ENCODE assay signal across 8 mouse cellular contexts in the genomic region with DNA sequence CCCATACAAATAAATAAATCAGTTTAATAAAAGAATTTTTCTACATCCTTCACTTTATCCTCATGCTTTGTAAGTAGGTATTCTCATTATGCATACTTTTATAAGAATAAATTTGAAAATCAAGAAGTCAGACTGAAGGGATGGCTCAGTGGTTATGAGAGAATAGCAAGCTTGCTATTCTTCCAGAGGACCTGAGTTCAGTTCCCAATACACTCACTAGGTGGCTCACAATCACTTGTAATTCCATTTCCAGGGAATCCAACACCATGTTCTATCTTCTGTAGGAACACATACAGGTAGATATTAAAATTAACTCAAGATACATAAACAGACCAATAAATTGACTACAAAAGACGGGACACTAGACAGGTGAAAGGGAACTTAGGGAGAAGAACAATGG. TPM values are rescaled to one million over a fixed set of nuclear protein-coding genes. Genes with fewer than 3 reads are reported as not detected.
DNase-seq lines count a peak whose midpoint lies in the region; ATAC-seq and TF ChIP-seq lines count a peak whose summit lies in the region.

No protein-coding gene starts in this region.

- peaks cover 17% of the 10 kb centered on the region; the same call in 1 of the 2 replicates for H3K36me3 ChIP-seq in heart, postnatal 0 days (replicated peaks; ENCODE audit: control insufficient read depth, insufficient read depth, low read length)
- peaks cover 2% of the 10 kb centered on the region; the same call in 1 of the 2 replicates for H3K36me3 ChIP-seq in heart, embryonic 11.5 days (ENCODE audit: control insufficient read depth, insufficient read depth, low read length)
- H3K36me3 ChIP-seq in ES-E14 (ENCODE audit: control insufficient read depth, insufficient read depth, low read length, poor library complexity, severe bottlenecking), result no peaks in the 10 kb centered on the region

- H3K4me2 ChIP-seq in heart, postnatal 0 days (ENCODE audit: low read depth, low read length), result no peak overlapping the region
- H3K4me2 ChIP-seq in heart, embryonic 11.5 days, result no peak overlapping the region

- peak; percentile 64 for TF ChIP-seq CTCF in heart, postnatal 0 days (IDR thresholded peaks at IDR 0.05; ENCODE audit: low read depth)
- peak; percentile 12; the same call in 1 of the 2 replicates for TF ChIP-seq CTCF in lung, adult 2 months (IDR thresholded peaks at IDR 0.05; ENCODE audit: insufficient read depth, low read length)

- TF ChIP-seq EP300 in heart, postnatal 0 days (IDR thresholded peaks at IDR 0.05; ENCODE audit: low read depth), result no peak

- WGBS in heart, postnatal 0 days, result 63% methylated on average over 1 of the region's 1 CpGs
- 90% methylated on average over 1 of the region's 1 CpGs for WGBS in heart, embryonic 11.5 days (ENCODE audit: insufficient replicate concordance)
- 75% methylated on average over 1 of the region's 1 CpGs for WGBS in lung, adult 2 months

- DNase-seq in heart, postnatal 0 days (ENCODE audit: low spot score), result peak; percentile 33
- peak; percentile 28 for DNase-seq in ES-E14 (ENCODE audit: low read depth, low spot score)
- DNase-seq in cerebellum, adult 8-10 months, result peak; percentile 63
- peak; percentile 28 for DNase-seq in induced T-regulatory cell, adult 2 months (ENCODE audit: low read depth)
- no peak for DNase-seq in lung, adult 2 months
- no peak for DNase-seq in T-cell, adult 2 months (ENCODE audit: low spot score)
- DNase-seq in spleen, postnatal 36 days (ENCODE audit: low spot score in 2 of 2), result no peak

- no peaks in the 10 kb centered on the region for H3K4me1 ChIP-seq in heart, postnatal 0 days (ENCODE audit: control insufficient read depth, insufficient read depth)
- peaks cover 9% of the 10 kb centered on the region for H3K4me1 ChIP-seq in heart, embryonic 11.5 days (ENCODE audit: control insufficient read depth, insufficient read depth, low read length)
- peaks cover 5 to 14% of the 10 kb centered on the region in 2 experiments; a peak in 2 of 4 replicates for H3K4me1 ChIP-seq in ES-E14 (ENCODE audit: control insufficient read depth in 2 of 2, insufficient read depth in 2 of 2, low read length in 2 of 2, poor library complexity in 1 of 2)
- no peaks in the 10 kb centered on the region for H3K4me1 ChIP-seq in lung, adult 2 months (ENCODE audit: control insufficient read depth, insufficient read depth, low read length)

- H3K9me3 ChIP-seq in heart, postnatal 0 days (replicated peaks; ENCODE audit: control insufficient read depth, low read length), result no peaks in the 10 kb centered on the region
- no peaks in the 10 kb centered on the region for H3K9me3 ChIP-seq in heart, embryonic 11.5 days (replicated peaks; ENCODE audit: control insufficient read depth, low read length)
- no peaks in the 10 kb centered on the region for H3K9me3 ChIP-seq in ES-E14 (ENCODE audit: control insufficient read depth, insufficient read depth, low read depth, low read length)

- no peak overlapping the region for H3K27ac ChIP-seq in heart, postnatal 0 days (ENCODE audit: low read depth)
- H3K27ac ChIP-seq in heart, embryonic 11.5 days (ENCODE audit: low read depth, low read length), result no peak overlapping the region
- H3K27ac ChIP-seq in ES-E14 (ENCODE audit: insufficient read depth, low read depth, low read length, poor library complexity, severe bottlenecking), result no peak overlapping the region

- H3K27me3 ChIP-seq in heart, postnatal 0 days (ENCODE audit: control insufficient read depth, insufficient read depth, low read length), result no peaks in the 10 kb centered on the region
- no peaks in the 10 kb centered on the region for H3K27me3 ChIP-seq in heart, embryonic 11.5 days (ENCODE audit: control insufficient read depth, insufficient read depth, low read length)

- in situ Hi-C loops in ES-E14 (cut with MboI; ENCODE audit: low sequenced_read_pairs in 2 of 2, unreplicated experiment in 2 of 2), result no loop called here

- H3K4me3 ChIP-seq in heart, postnatal 0 days (ENCODE audit: low read depth, low read length), result no peak overlapping the region
- H3K4me3 ChIP-seq in heart, embryonic 11.5 days (ENCODE audit: low read depth, low read length), result no peak overlapping the region
- H3K4me3 ChIP-seq in ES-E14 (ENCODE audit: insufficient read depth in 1 of 2, low read depth in 1 of 2, low read length in 2 of 2, poor library complexity in 1 of 2, severe bottlenecking in 1 of 2), result no peak overlapping the region
- H3K4me3 ChIP-seq in lung, adult 2 months (replicated peaks; ENCODE audit: extremely low read depth, low read depth, low read length), result no peak overlapping the region

- H3K9ac ChIP-seq in heart, postnatal 0 days (replicated peaks; ENCODE audit: low read depth, low read length), result no peak overlapping the region
- H3K9ac ChIP-seq in heart, embryonic 11.5 days (ENCODE audit: low read depth, low read length), result no peak overlapping the region
- H3K9ac ChIP-seq in ES-E14 (ENCODE audit: insufficient read depth, low read depth, low read length, poor library complexity, severe bottlenecking), result no peak overlapping the region

- TF ChIP-seq POLR2A in lung, adult 2 months (IDR thresholded peaks at IDR 0.05; ENCODE audit: borderline replicate concordance, extremely low read depth, low read depth, low read length), result no peak

- 0 out of 2 replicates have a peak, but pooled peaks have one; percentile 30 for ATAC-seq in heart, postnatal 0 days (ENCODE audit: insufficient read depth, low read depth)
- ATAC-seq in heart, embryonic 11.5 days (replicated peaks; ENCODE audit: insufficient number of reproducible peaks, low FRiP score, low TSS enrichment), result no peak

TF ChIP-seq in ES-E14, 5 proteins besides CTCF, POLR2A, EP300 and RAD21:
- TF ChIP-seq HCFC1 (IDR thresholded peaks at IDR 0.05; ENCODE audit: borderline replicate concordance, insufficient read depth, low read length) (no peak), ZC3H11A (IDR thresholded peaks at IDR 0.05; ENCODE audit: borderline replicate concordance, low read depth, low read length) (no peak), ZNF384 (IDR thresholded peaks at IDR 0.05; ENCODE audit: low read depth, low read length) (no peak), MAFK (IDR thresholded peaks at IDR 0.05; ENCODE audit: insufficient read depth, low read depth, low read length) (peak; percentile 57; the same call in 1 of the 2 replicates), CHD2 (IDR thresholded peaks at IDR 0.05; ENCODE audit: low read depth, low read length) (no peak)

RNA-seq across cellular contexts. Expression of gene Bmpr1a, which starts 44.3 kb away (rescaled TPM):
- total RNA-seq in heart, postnatal 0 days (2014; rRNA removed; ENCODE audit: low replicate concordance), result 99.5 and 130 TPM in 2 replicates
- polyA plus RNA-seq in heart, postnatal 0 days (2015; fragmentation: Nextera tagmentation; extraction: Ambion mirVana), result 37.2 and 38.6 TPM in 2 replicates
- 48.1 and 48.5 TPM in 2 replicates for polyA plus RNA-seq in heart, embryonic 11.5 days (2014; fragmentation: Nextera tagmentation; extraction: Ambion mirVana)
- 38.9 and 49.5 TPM in 2 replicates for total RNA-seq in ES-E14 (2012; rRNA removed)
- 7.5 and 15.3 TPM in 2 replicates for polyA plus RNA-seq in lung, adult 2 months (2012; rRNA removed)

Comparison
In these comparisons a context has a peak if more than half of its experiments do, and no peak if none do; other contexts are left out.
1. DNase-seq: peak in heart, postnatal 0 days (single experiment), ES-E14 (single experiment), cerebellum, adult 8-10 months (single experiment) and induced T-regulatory cell, adult 2 months (single experiment); none in lung, adult 2 months (single experiment), T-cell, adult 2 months (single experiment) and spleen, postnatal 36 days (0 of 2).